Mouse (Mus musculus): ENCODE data around the gene Diexf.

- no peak for TF ChIP-seq CTCF (IDR thresholded peaks at IDR 0.05; ENCODE audit: borderline replicate concordance, control insufficient read depth, extremely low read depth, insufficient read depth, low read length, poor library complexity)
- no peak for TF ChIP-seq POLR2A (IDR thresholded peaks at IDR 0.05; ENCODE audit: control insufficient read depth, extremely low read depth, insufficient read depth, low read length, poor library complexity)
Measured at GRCm38 (mm10) chr1:193092771-193093170, 37.3 kb downstream of the Diexf start.
